Mouse (Mus musculus): ENCODE data around the gene Grap. TPM values are rescaled to one million over a fixed set of nuclear protein-coding genes. Genes with fewer than 3 reads are reported as not detected.

Gene Grap
- total RNA-seq, 1 experiment from 2014 or later = 0.10 TPM

Other genes with a start within 250 kb of the Grap start
- not detected in 2 replicates for gene Rnf112, start 199.1 kb upstream of the Grap start, total RNA-seq (2017)
- gene Mfap4, start 167.8 kb upstream of the Grap start, total RNA-seq (2017) = not detected in 2 replicates
- gene Mapk7, start 158.9 kb upstream of the Grap start, total RNA-seq (2017) = 4.2 TPM in 2 replicates
- gene B9d1, start 148.1 kb upstream of the Grap start, total RNA-seq (2017) = 1.6 and 4.4 TPM in 2 replicates
- gene Epn2, start 73.6 kb upstream of the Grap start, total RNA-seq (2017) = 1.7 TPM in 1 of 2 replicates, not detected in the other
- 0.30 TPM in 1 of 2 replicates, not detected in the other for gene Fam83g, start 30.8 kb downstream of the Grap start, total RNA-seq (2017)
- not detected in 2 replicates for gene Slc5a10, start 67.6 kb downstream of the Grap start, total RNA-seq (2017)
- gene Prpsap2, start 108.8 kb downstream of the Grap start, total RNA-seq (2017) = 47.2 and 59.6 TPM in 2 replicates
- gene Ulk2, start 201.8 kb downstream of the Grap start, total RNA-seq (2017) = 29.3 and 36.1 TPM in 2 replicates

All from hematopoietic stem cell, adult 5-6 weeks (primary cell).